Mouse (Mus musculus): ENCODE measurements at regions not wholly inside any gene's neighbourhood (a gene's known extent, or its start where the extent isn't known, plus 50 kb on each side); places are given as distances from the start of the nearest gene placed in this dataset.
"Not testable (repeated sequence)": the region's sequence is repeated elsewhere in the genome, so short reads cannot be mapped to it uniquely, and the experiment has no call there.

- ATAC-seq (ENCODE audit: low FRiP score, low read depth) = peak; percentile 66; the same call in 1 of the 2 replicates
- no peak for TF ChIP-seq POLR2A (IDR thresholded peaks at IDR 0.05; ENCODE audit: borderline replicate concordance, extremely low read depth, insufficient read depth, insufficient read length)
- Histone ChIP-seq H3K4me1 (ENCODE audit: control insufficient read depth, insufficient read depth, low read length) (no peaks in the 10 kb centered on the region), H3K4me3 (replicated peaks; ENCODE audit: low read length) (no peak overlapping the region), H3K36me3 (ENCODE audit: control insufficient read depth, insufficient read depth, low read length) (no peaks in the 10 kb centered on the region), H3K27ac (replicated peaks; ENCODE audit: low read depth, low read length) (no peak overlapping the region), H3K9ac (ENCODE audit: low read depth, low read length, severe bottlenecking) (no peak overlapping the region), H3K9me3 (ENCODE audit: control insufficient read depth, low read length) (no peaks in the 10 kb centered on the region), H3K27me3 (ENCODE audit: control insufficient read depth, insufficient read depth, low read length) (no peaks in the 10 kb centered on the region), H3K4me2 (replicated peaks; ENCODE audit: low read depth, low read length, severe bottlenecking) (peak overlapping the region; percentile 25; the same call in 1 of the 2 replicates)
- DNase-seq (ENCODE audit: low spot score) = peak; percentile 88
- 9% methylated on average over 12 of the region's 12 CpGs for WGBS
These were observed 74.2 kb upstream of the Klf14 start for GRCm38 (mm10) chr6:31032980-31033608.

- no peak for TF ChIP-seq POLR2A (IDR thresholded peaks at IDR 0.05; ENCODE audit: borderline replicate concordance, extremely low read depth, insufficient read depth, insufficient read length)
- ATAC-seq (ENCODE audit: low FRiP score, low read depth) (no peak), DNase-seq (ENCODE audit: low spot score) (no peak)
- no peaks in the 10 kb centered on the region for H3K9me3 ChIP-seq (ENCODE audit: control insufficient read depth, low read length)
- no peaks in the 10 kb centered on the region for H3K4me1 ChIP-seq (ENCODE audit: control insufficient read depth, insufficient read depth, low read length)
- no peak overlapping the region for H3K27ac ChIP-seq (replicated peaks; ENCODE audit: low read depth, low read length)
- no peak overlapping the region for H3K9ac ChIP-seq (ENCODE audit: low read depth, low read length, severe bottlenecking)
- WGBS = 57% methylated on average over 10 of the region's 10 CpGs
- H3K36me3 ChIP-seq (ENCODE audit: control insufficient read depth, insufficient read depth, low read length) = no peaks in the 10 kb centered on the region
- no peak overlapping the region for H3K4me2 ChIP-seq (replicated peaks; ENCODE audit: low read depth, low read length, severe bottlenecking)
- H3K4me3 ChIP-seq (replicated peaks; ENCODE audit: low read length) = no peak overlapping the region
- H3K27me3 ChIP-seq (ENCODE audit: control insufficient read depth, insufficient read depth, low read length) = no peaks in the 10 kb centered on the region
These were observed 75.9 kb upstream of the Klf14 start for GRCm38 (mm10) chr6:31034796-31035195.

GRCm38 (mm10) chr6:31037801-31038395, 79.0 kb upstream of the Klf14 start:
- no peak overlapping the region for H3K4me2 ChIP-seq (replicated peaks; ENCODE audit: low read depth, low read length, severe bottlenecking)
- H3K27me3 ChIP-seq (ENCODE audit: control insufficient read depth, insufficient read depth, low read length) = no peaks in the 10 kb centered on the region
- H3K9me3 ChIP-seq (ENCODE audit: control insufficient read depth, low read length) = no peaks in the 10 kb centered on the region
- H3K36me3 ChIP-seq (ENCODE audit: control insufficient read depth, insufficient read depth, low read length) = no peaks in the 10 kb centered on the region
- DNase-seq (ENCODE audit: low spot score) = no peak
- H3K27ac ChIP-seq (replicated peaks; ENCODE audit: low read depth, low read length) = no peak overlapping the region; the same call in 1 of the 2 replicates
- H3K4me3 ChIP-seq (replicated peaks; ENCODE audit: low read length) = no peak overlapping the region
- no peak for TF ChIP-seq POLR2A (IDR thresholded peaks at IDR 0.05; ENCODE audit: borderline replicate concordance, extremely low read depth, insufficient read depth, insufficient read length)
- no peak overlapping the region for H3K9ac ChIP-seq (ENCODE audit: low read depth, low read length, severe bottlenecking)
- 75% methylated on average over 20 of the region's 20 CpGs for WGBS
- ATAC-seq (ENCODE audit: low FRiP score, low read depth) = no peak
- no peaks in the 10 kb centered on the region for H3K4me1 ChIP-seq (ENCODE audit: control insufficient read depth, insufficient read depth, low read length)

GRCm38 (mm10) chr6:31038445-31038844, 79.6 kb upstream of the Klf14 start:
- H3K4me3 ChIP-seq (replicated peaks; ENCODE audit: low read length); H3K4me2 ChIP-seq (replicated peaks; ENCODE audit: low read depth, low read length, severe bottlenecking); H3K27ac ChIP-seq (replicated peaks; ENCODE audit: low read depth, low read length); H3K27me3 ChIP-seq (ENCODE audit: control insufficient read depth, insufficient read depth, low read length); H3K9me3 ChIP-seq (ENCODE audit: control insufficient read depth, low read length); H3K4me1 ChIP-seq (ENCODE audit: control insufficient read depth, insufficient read depth, low read length); H3K36me3 ChIP-seq (ENCODE audit: control insufficient read depth, insufficient read depth, low read length); H3K9ac ChIP-seq (ENCODE audit: low read depth, low read length, severe bottlenecking); ATAC-seq (ENCODE audit: low FRiP score, low read depth): not testable (repeated sequence)
- DNase-seq (ENCODE audit: low spot score) = peak; percentile 62
- WGBS = 4% methylated on average over 2 of the region's 2 CpGs

- Histone ChIP-seq H3K4me2 (replicated peaks; ENCODE audit: low read depth, low read length, severe bottlenecking) (no peak overlapping the region), H3K4me1 (ENCODE audit: control insufficient read depth, insufficient read depth, low read length) (no peaks in the 10 kb centered on the region), H3K36me3 (ENCODE audit: control insufficient read depth, insufficient read depth, low read length) (no peaks in the 10 kb centered on the region), H3K27me3 (ENCODE audit: control insufficient read depth, insufficient read depth, low read length) (no peaks in the 10 kb centered on the region), H3K4me3 (replicated peaks; ENCODE audit: low read length) (no peak overlapping the region), H3K9ac (ENCODE audit: low read depth, low read length, severe bottlenecking) (no peak overlapping the region), H3K27ac (replicated peaks; ENCODE audit: low read depth, low read length) (no peak overlapping the region), H3K9me3 (ENCODE audit: control insufficient read depth, low read length) (no peaks in the 10 kb centered on the region)
- DNase-seq (ENCODE audit: low spot score) = no peak
- 78% methylated on average over 6 of the region's 6 CpGs for WGBS
- no peak for TF ChIP-seq POLR2A (IDR thresholded peaks at IDR 0.05; ENCODE audit: borderline replicate concordance, extremely low read depth, insufficient read depth, insufficient read length)
- ATAC-seq (ENCODE audit: low FRiP score, low read depth) = no peak
These were observed 80.6 kb upstream of the Klf14 start for GRCm38 (mm10) chr6:31039485-31039884.

Data from limb, embryonic 14.5 days (tissue).